In the genomic region with DNA sequence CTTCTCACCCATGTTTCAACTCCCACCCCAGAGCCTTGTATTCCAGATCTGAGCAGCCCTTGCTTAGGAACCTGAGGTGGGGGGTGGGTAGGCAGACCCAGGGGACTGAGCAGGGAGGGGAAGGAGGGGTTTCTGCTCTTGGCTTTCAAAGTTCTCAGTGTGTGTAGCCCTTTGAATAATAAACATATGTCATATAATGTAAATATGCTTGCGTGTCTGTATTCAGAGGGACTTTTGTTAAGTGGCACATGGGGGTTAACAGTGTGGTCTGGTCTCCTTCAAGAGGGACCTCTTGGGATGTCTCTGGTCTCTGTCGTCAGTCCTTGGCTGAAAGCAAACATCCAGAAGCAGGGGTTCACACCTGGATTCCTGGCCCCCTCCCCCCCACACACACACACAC, we compare ENCODE assay signal across 8 mouse cellular contexts.
DNase-seq lines count a peak whose midpoint lies in the region; ATAC-seq and TF ChIP-seq lines count a peak whose summit lies in the region.

No protein-coding gene starts in this region.

- ATAC-seq in lung, embryonic 14.5 days (ENCODE audit: insufficient read depth) = peak; percentile 69
- ATAC-seq in forebrain, embryonic 14.5 days = no peak
- ATAC-seq in limb, embryonic 14.5 days (ENCODE audit: low FRiP score, low read depth) = 0 out of 2 replicates have a peak, but pooled peaks have one; percentile 4
- peak; percentile 57 for ATAC-seq in stomach, embryonic 14.5 days (ENCODE audit: insufficient number of reproducible peaks, insufficient read depth, low FRiP score, low read depth)

- WGBS in lung, embryonic 14.5 days = 16% methylated on average over 2 of the region's 2 CpGs
- 38% methylated on average over 2 of the region's 2 CpGs for WGBS in forebrain, embryonic 14.5 days
- 11% methylated on average over 2 of the region's 2 CpGs for WGBS in limb, embryonic 14.5 days
- WGBS in stomach, embryonic 14.5 days = 10% methylated on average over 2 of the region's 2 CpGs

- H3K27ac ChIP-seq in lung, embryonic 14.5 days (ENCODE audit: low read depth) = peak overlapping the region; percentile 86
- H3K27ac ChIP-seq in forebrain, embryonic 14.5 days (ENCODE audit: low read depth, low read length) = peak overlapping the region; percentile 68; the same call in 1 of the 2 replicates
- H3K27ac ChIP-seq in limb, embryonic 14.5 days (replicated peaks; ENCODE audit: low read depth, low read length) = 0 out of 2 replicates have a peak overlapping the region, but pooled peaks have one; percentile 14
- H3K27ac ChIP-seq in stomach, embryonic 14.5 days (ENCODE audit: low read length) = peak overlapping the region; percentile 83

- peaks cover 14% of the 10 kb centered on the region; the same call in 1 of the 2 replicates for H3K36me3 ChIP-seq in lung, embryonic 14.5 days (ENCODE audit: insufficient read depth)
- H3K36me3 ChIP-seq in forebrain, embryonic 14.5 days (ENCODE audit: control insufficient read depth, insufficient read depth, low read length) = peaks cover 8% of the 10 kb centered on the region
- peaks cover 27% of the 10 kb centered on the region for H3K36me3 ChIP-seq in limb, embryonic 14.5 days (ENCODE audit: control insufficient read depth, insufficient read depth, low read length)
- no peaks in the 10 kb centered on the region for H3K36me3 ChIP-seq in stomach, embryonic 14.5 days (ENCODE audit: control insufficient read depth, insufficient read depth, low read length)

- H3K4me1 ChIP-seq in lung, embryonic 14.5 days (ENCODE audit: insufficient read depth) = peaks cover 8% of the 10 kb centered on the region
- peaks cover 34% of the 10 kb centered on the region for H3K4me1 ChIP-seq in forebrain, embryonic 14.5 days (ENCODE audit: control insufficient read depth, insufficient read depth, low read length)
- H3K4me1 ChIP-seq in limb, embryonic 14.5 days (ENCODE audit: control insufficient read depth, insufficient read depth, low read length) = peaks cover 22% of the 10 kb centered on the region
- peaks cover 49% of the 10 kb centered on the region for H3K4me1 ChIP-seq in stomach, embryonic 14.5 days (ENCODE audit: control insufficient read depth, insufficient read depth, low read length)

- no peak for TF ChIP-seq POLR2A in limb, embryonic 14.5 days (IDR thresholded peaks at IDR 0.05; ENCODE audit: borderline replicate concordance, extremely low read depth, insufficient read depth, insufficient read length)

- H3K9ac ChIP-seq in lung, embryonic 14.5 days = no peak overlapping the region
- peak overlapping the region; percentile 52; the same call in 1 of the 2 replicates for H3K9ac ChIP-seq in forebrain, embryonic 14.5 days (ENCODE audit: low read length)
- peak overlapping the region; percentile 3; the same call in 1 of the 2 replicates for H3K9ac ChIP-seq in limb, embryonic 14.5 days (ENCODE audit: low read depth, low read length, severe bottlenecking)
- H3K9ac ChIP-seq in stomach, embryonic 14.5 days (replicated peaks; ENCODE audit: low read depth, low read length) = peak overlapping the region; percentile 36; the same call in 1 of the 2 replicates

- H3K4me2 ChIP-seq in lung, embryonic 14.5 days = peak overlapping the region; percentile 50
- H3K4me2 ChIP-seq in forebrain, embryonic 14.5 days (ENCODE audit: low read length) = peak overlapping the region; percentile 53
- H3K4me2 ChIP-seq in limb, embryonic 14.5 days (replicated peaks; ENCODE audit: low read depth, low read length, severe bottlenecking) = peak overlapping the region; percentile 38; the same call in 1 of the 2 replicates
- H3K4me2 ChIP-seq in stomach, embryonic 14.5 days (replicated peaks; ENCODE audit: low read depth, low read length) = peak overlapping the region; percentile 34

- peak overlapping the region; percentile 17; the same call in 1 of the 2 replicates for H3K4me3 ChIP-seq in lung, embryonic 14.5 days (ENCODE audit: low read depth, low read length)
- no peak overlapping the region for H3K4me3 ChIP-seq in forebrain, embryonic 14.5 days (ENCODE audit: low read depth, low read length)
- no peak overlapping the region for H3K4me3 ChIP-seq in limb, embryonic 14.5 days (replicated peaks; ENCODE audit: low read length)
- no peak overlapping the region for H3K4me3 ChIP-seq in stomach, embryonic 14.5 days (ENCODE audit: low read depth, low read length)

- DNase-seq in lung, embryonic 14.5 days = peak; percentile 73
- DNase-seq in lung, postnatal 4 days = no peak
- DNase-seq in forebrain, embryonic 14.5 days (ENCODE audit: low spot score) = no peak
- DNase-seq in limb, embryonic 14.5 days (ENCODE audit: low spot score) = no peak
- no peak for DNase-seq in cerebellum, postnatal 14 days
- no peak for DNase-seq in frontal cortex, postnatal 10 days (ENCODE audit: low spot score in 2 of 2)
- DNase-seq in spleen, adult 18-20 months = no peak

- TF ChIP-seq CTCF in lung, embryonic 14.5 days (IDR thresholded peaks at IDR 0.05; ENCODE audit: low read depth) = no peak

- H3K9me3 ChIP-seq in lung, embryonic 14.5 days (ENCODE audit: low read depth, low read length) = no peaks in the 10 kb centered on the region
- H3K9me3 ChIP-seq in forebrain, embryonic 14.5 days (replicated peaks; ENCODE audit: control insufficient read depth, low read length) = no peaks in the 10 kb centered on the region
- H3K9me3 ChIP-seq in limb, embryonic 14.5 days (ENCODE audit: control insufficient read depth, low read length) = no peaks in the 10 kb centered on the region
- H3K9me3 ChIP-seq in stomach, embryonic 14.5 days (ENCODE audit: control insufficient read depth, low read depth, low read length) = no peaks in the 10 kb centered on the region

- no peaks in the 10 kb centered on the region for H3K27me3 ChIP-seq in lung, embryonic 14.5 days (ENCODE audit: insufficient read depth, low read length)
- no peaks in the 10 kb centered on the region for H3K27me3 ChIP-seq in forebrain, embryonic 14.5 days (replicated peaks; ENCODE audit: control insufficient read depth, insufficient read depth, low read length)
- H3K27me3 ChIP-seq in limb, embryonic 14.5 days (ENCODE audit: control insufficient read depth, insufficient read depth, low read length) = no peaks in the 10 kb centered on the region
- no peaks in the 10 kb centered on the region for H3K27me3 ChIP-seq in stomach, embryonic 14.5 days (ENCODE audit: control insufficient read depth, insufficient read depth, low read length)

Comparison
In these comparisons a context has a peak if more than half of its experiments do, and no peak if none do; other contexts are left out.
1. H3K27ac ChIP-seq: peak in every context shown above with its lines; median percentile 86 in lung, embryonic 14.5 days; 83 in stomach, embryonic 14.5 days; 68 in forebrain, embryonic 14.5 days; 14 in limb, embryonic 14.5 days.